Mouse (Mus musculus): Measurements from ENCODE around the gene Gm7954. TPM values are rescaled to one million over a fixed set of nuclear protein-coding genes. Genes with fewer than 3 reads are reported as not detected.
"Not testable (repeated sequence)": the region's sequence is repeated elsewhere in the genome, so short reads cannot be mapped to it uniquely, and the experiment has no call there.

The Gm7954 gene
- not detected in 2 replicates for polyA plus RNA-seq (2012; ENCODE audit: insufficient read depth, insufficient read length, low replicate concordance, missing spikeins)

DNA sequence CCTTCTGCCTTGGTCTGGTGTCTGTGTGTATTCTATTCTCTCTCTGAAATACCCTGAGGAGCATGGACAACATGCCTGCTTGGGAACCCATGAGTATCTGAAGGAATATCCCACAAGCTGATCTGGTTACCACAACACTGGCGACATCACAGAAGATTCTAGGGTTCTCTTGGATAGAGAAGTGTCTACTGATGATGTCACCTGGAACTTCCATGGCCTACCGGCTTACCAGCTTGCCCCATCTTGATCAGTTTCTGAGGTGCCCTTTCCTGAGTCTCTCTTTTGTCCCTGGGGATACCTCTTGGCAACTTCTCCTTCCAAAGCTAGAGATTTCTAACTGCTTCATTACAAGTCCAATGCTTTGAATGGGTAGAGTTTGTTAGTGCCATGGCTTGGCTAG, at the start of gene Gm7954:
Gm7954 (minus strand) TSS at position 101 of the 400 bp plus-strand sequence.
- 90% methylated on average over 2 of the region's 2 CpGs for WGBS
- H3K27ac ChIP-seq (ENCODE audit: insufficient read depth, low read depth, low read length), result not testable (repeated sequence)

DNA sequence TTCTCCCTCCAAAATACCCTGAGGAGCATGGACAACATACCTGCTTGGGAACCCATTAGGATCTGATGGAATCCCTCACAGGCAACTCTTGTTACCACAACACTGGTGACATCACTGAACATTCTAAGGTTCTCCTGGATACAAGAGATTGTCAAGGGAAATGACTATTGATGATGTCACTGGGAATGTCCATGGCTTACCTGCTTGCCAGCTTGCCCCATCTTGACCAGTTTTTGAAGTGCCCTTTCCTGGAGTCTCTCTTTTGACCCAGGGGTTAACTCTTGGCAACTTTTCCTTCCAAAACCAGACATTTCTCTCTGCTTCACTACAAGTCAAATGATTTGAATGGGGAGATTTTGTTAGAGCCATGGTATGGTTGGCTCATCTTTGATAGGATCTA, 36.1 kb upstream of the Gm7954 start, which contains the start of gene Gm3486:
Gm3486 (minus strand) TSS at position 101 of the 400 bp plus-strand sequence.
- not testable (repeated sequence) for H3K27ac ChIP-seq (ENCODE audit: insufficient read depth, low read depth, low read length); H3K4me1 ChIP-seq (ENCODE audit: control insufficient read depth, insufficient read depth, low read length); H3K4me3 ChIP-seq (ENCODE audit: insufficient read depth, low read depth, low read length)

More for the DNA sequence above, at the start of gene Gm7954:
- H3K4me1 ChIP-seq (ENCODE audit: control insufficient read depth, insufficient read depth, low read length); H3K4me3 ChIP-seq (ENCODE audit: insufficient read depth, low read depth, low read length): not testable (repeated sequence)

DNA sequence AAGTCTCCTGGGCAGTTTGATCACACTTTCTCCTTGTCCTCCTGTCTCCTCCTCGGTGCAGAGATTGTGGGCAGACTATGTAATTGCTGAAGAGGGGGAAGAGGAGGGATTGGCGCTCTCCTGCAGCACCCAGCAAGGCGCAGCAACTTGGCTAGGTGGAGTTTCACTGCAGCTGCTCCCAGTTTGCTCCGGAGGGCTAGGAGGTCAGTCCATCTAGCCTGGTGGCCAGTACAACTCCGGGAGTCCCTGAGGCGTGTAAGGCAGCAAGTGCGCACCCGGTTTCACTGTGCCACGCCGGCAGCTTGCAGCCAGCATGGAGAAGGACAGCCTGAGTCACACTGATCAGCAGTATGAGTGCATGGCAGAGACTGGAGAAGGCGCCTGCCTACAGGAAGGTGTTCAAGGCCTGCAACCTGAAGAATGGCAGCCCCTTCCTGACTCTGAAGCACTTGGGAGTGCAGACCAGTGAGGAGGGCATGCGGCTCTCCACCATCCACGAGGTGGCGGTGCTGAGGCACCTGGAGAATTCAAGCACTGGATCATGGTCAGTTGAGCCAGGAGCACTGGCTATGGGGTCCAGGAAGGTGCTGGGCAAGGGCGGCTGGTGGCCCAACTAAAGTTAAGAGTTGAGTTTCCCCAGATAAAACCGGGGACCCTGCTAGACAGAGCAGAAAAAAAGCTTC, 27.8 kb downstream of the Gm7954 start:
- H3K4me1 ChIP-seq (ENCODE audit: control insufficient read depth, insufficient read depth, low read length); H3K4me3 ChIP-seq (ENCODE audit: insufficient read depth, low read depth, low read length); H3K27ac ChIP-seq (ENCODE audit: insufficient read depth, low read depth, low read length): not testable (repeated sequence)
- WGBS, result 17% methylated on average over 14 of the region's 16 CpGs

DNA sequence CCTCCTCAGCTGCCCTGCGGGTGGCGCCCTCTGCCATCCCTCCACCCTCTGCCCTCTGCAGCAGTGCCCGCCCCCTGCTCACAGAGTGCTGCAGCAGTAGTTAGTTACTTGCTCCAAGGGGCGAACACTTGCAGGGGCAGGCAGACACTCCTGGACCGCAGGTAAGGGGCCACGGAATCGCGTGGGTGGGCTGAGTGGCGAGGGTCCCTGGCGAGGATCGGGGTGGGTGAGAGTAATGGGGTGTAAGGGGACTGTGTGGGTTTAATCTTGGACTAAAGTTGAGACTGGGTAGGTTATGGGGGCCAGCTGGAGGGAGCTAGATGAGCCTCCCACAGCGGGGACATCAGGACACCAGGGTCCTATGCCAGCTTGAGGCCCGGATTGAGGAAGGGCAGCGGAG, 28.6 kb downstream of the Gm7954 start:
- not testable (repeated sequence) for H3K4me3 ChIP-seq (ENCODE audit: insufficient read depth, low read depth, low read length); H3K4me1 ChIP-seq (ENCODE audit: control insufficient read depth, insufficient read depth, low read length); H3K27ac ChIP-seq (ENCODE audit: insufficient read depth, low read depth, low read length)
- 14% methylated on average over 14 of the region's 14 CpGs for WGBS

DNA sequence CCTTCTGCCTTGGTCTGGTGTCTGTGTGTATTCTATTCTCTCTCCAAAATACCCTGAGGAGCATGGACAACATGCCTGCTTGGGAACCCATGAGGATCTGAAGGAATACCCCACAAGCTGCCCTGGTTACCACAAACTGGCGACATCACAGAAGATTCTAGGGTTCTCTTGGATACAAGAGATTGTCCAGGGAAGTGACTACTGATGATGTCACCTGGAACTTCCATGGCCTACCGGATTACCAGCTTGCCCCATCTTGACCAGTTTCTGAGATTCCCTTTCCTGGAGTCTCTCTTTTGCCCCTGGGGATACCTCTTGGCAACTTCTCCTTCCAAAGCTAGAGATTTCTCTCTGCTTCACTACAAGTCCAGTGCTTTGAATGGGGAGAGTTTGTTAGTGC, 45.1 kb downstream of the Gm7954 start, which contains the start of gene Gm6482:
Gm6482 (minus strand) TSS at position 101 of the 400 bp plus-strand sequence.
- H3K27ac ChIP-seq (ENCODE audit: insufficient read depth, low read depth, low read length); H3K4me1 ChIP-seq (ENCODE audit: control insufficient read depth, insufficient read depth, low read length): not testable (repeated sequence)
- 73% methylated on average over 1 of the region's 2 CpGs for WGBS

More for the DNA sequence above, 45.1 kb downstream of the Gm7954 start, which contains the start of gene Gm6482:
- H3K4me3 ChIP-seq (ENCODE audit: insufficient read depth, low read depth, low read length), result not testable (repeated sequence)

Other genes with a start within 250 kb of the Gm7954 start
- not detected in 2 replicates for gene Gm2832, start 174.7 kb downstream of the Gm7954 start, polyA plus RNA-seq (2012; ENCODE audit: insufficient read depth, insufficient read length, low replicate concordance, missing spikeins)
- gene Gm5798, start 104.9 kb downstream of the Gm7954 start, polyA plus RNA-seq (2012; ENCODE audit: insufficient read depth, insufficient read length, low replicate concordance, missing spikeins), result not detected in 2 replicates
- not detected in 2 replicates for gene Gm7945, start 67.1 kb downstream of the Gm7954 start, polyA plus RNA-seq (2012; ENCODE audit: insufficient read depth, insufficient read length, low replicate concordance, missing spikeins)
- gene Gm6482, start 45.2 kb downstream of the Gm7954 start, polyA plus RNA-seq (2012; ENCODE audit: insufficient read depth, insufficient read length, low replicate concordance, missing spikeins), result not detected in 2 replicates
- gene Gm3486, start 36.0 kb upstream of the Gm7954 start, polyA plus RNA-seq (2012; ENCODE audit: insufficient read depth, insufficient read length, low replicate concordance, missing spikeins), result not detected in 2 replicates
- gene Gm7970, start 102.1 kb upstream of the Gm7954 start, polyA plus RNA-seq (2012; ENCODE audit: insufficient read depth, insufficient read length, low replicate concordance, missing spikeins), result not detected in 2 replicates
- gene 1700049E17Rik2, start 119.7 kb upstream of the Gm7954 start, polyA plus RNA-seq (2012; ENCODE audit: insufficient read depth, insufficient read length, low replicate concordance, missing spikeins), result not detected in 2 replicates
- gene Gm3072, start 171.1 kb upstream of the Gm7954 start, polyA plus RNA-seq (2012; ENCODE audit: insufficient read depth, insufficient read length, low replicate concordance, missing spikeins), result not detected in 2 replicates
- gene Gm3676, start 193.0 kb upstream of the Gm7954 start, polyA plus RNA-seq (2012; ENCODE audit: insufficient read depth, insufficient read length, low replicate concordance, missing spikeins), result not detected in 2 replicates
- not detected in 2 replicates for gene Gm8068, start 248.4 kb upstream of the Gm7954 start, polyA plus RNA-seq (2012; ENCODE audit: insufficient read depth, insufficient read length, low replicate concordance, missing spikeins)